Mouse (Mus musculus) brain, embryonic 14.5 days (tissue): Measurements from ENCODE around the gene Gm20425. TPM values are rescaled to one million over a fixed set of nuclear protein-coding genes. Genes with fewer than 3 reads are reported as not detected.
"Not testable (repeated sequence)": the region's sequence is repeated elsewhere in the genome, so short reads cannot be mapped to it uniquely, and the experiment has no call there.

Experiments
- DNase-seq: peaks from one replicate; pipeline ENCODE4 v3.0.0-alpha.2; 2011; ENCODE audit warnings: low read depth
- CTCF ChIP-seq: fragments of 200-500 bp; IDR thresholded peaks from 2 replicates; pipeline ENCODE4 v1.5.1; 2012; ENCODE audit warnings: inconsistent platforms, mild to moderate bottlenecking, moderate library complexity, borderline replicate concordance; ENCODE audit not compliant: insufficient read depth, insufficient read length; ENCODE audit errors: extremely low read depth
- POLR2A ChIP-seq: fragments of 200-500 bp; IDR thresholded peaks from 2 replicates; pipeline ENCODE4 v1.6.1; 2012; ENCODE audit warnings: mild to moderate bottlenecking, inconsistent platforms, borderline replicate concordance; ENCODE audit not compliant: poor library complexity, insufficient read depth, insufficient read length, severe bottlenecking; ENCODE audit errors: extremely low read depth
- polyA plus RNA-seq: library from polyadenylated mRNA; depleted of rRNA; stranded (reverse); fragments of >200 nt; gene quantifications from 2 replicates; pipeline ENCODE4 v1.2.3, GENCODE M21; 2012

The Gm20425 gene
- polyA plus RNA-seq, 1 experiment: not detected

- peak; percentile 92 for DNase-seq
- TF ChIP-seq CTCF: no peak
- TF ChIP-seq POLR2A: no peak
Observed at GRCm38 (mm10) chr9:103180807-103181565, 49.1 kb downstream of the Gm20425 start.

GRCm38 (mm10) chr9:103180303-103180702, 49.8 kb downstream of the Gm20425 start:
- peak; percentile 38 for DNase-seq
- no peak for TF ChIP-seq CTCF
- TF ChIP-seq POLR2A: no peak

- no peak for TF ChIP-seq POLR2A
- TF ChIP-seq CTCF: no peak
- DNase-seq: no peak
Observed at GRCm38 (mm10) chr9:103175692-103176091, 54.4 kb downstream of the Gm20425 start.

GRCm38 (mm10) chr9:103174771-103175519, 55.2 kb downstream of the Gm20425 start:
- no peak for DNase-seq
- peak; percentile 51; the same call in 1 of the 2 replicates for TF ChIP-seq CTCF
- TF ChIP-seq POLR2A: no peak

- no peak for DNase-seq
- no peak for TF ChIP-seq POLR2A
- TF ChIP-seq CTCF: no peak
Observed at GRCm38 (mm10) chr9:103168771-103169170, 61.3 kb downstream of the Gm20425 start.

- TF ChIP-seq POLR2A (no peak), CTCF (no peak)
- peak; percentile 39 for DNase-seq
Observed at GRCm38 (mm10) chr9:103168046-103168445, 62.1 kb downstream of the Gm20425 start.

- TF ChIP-seq POLR2A (no peak), CTCF (no peak)
- no peak for DNase-seq
Observed at GRCm38 (mm10) chr9:103163806-103164205, 66.3 kb downstream of the Gm20425 start.

- not testable (repeated sequence) for DNase-seq
Observed at GRCm38 (mm10) chr9:103155158-103155557, 74.9 kb downstream of the Gm20425 start.

GRCm38 (mm10) chr9:103154568-103154967, 75.5 kb downstream of the Gm20425 start:
- TF ChIP-seq CTCF (no peak), POLR2A (no peak)

GRCm38 (mm10) chr9:103153286-103153685, 76.8 kb downstream of the Gm20425 start:
- TF ChIP-seq POLR2A (no peak), CTCF (no peak)
- peak; percentile 65 for DNase-seq

More at GRCm38 (mm10) chr9:103154568-103154967, 75.5 kb downstream of the Gm20425 start:
- DNase-seq: no peak

GRCm38 (mm10) chr9:103149074-103149799, 80.9 kb downstream of the Gm20425 start:
- TF ChIP-seq CTCF: no peak
- no peak for TF ChIP-seq POLR2A
- no peak for DNase-seq

- TF ChIP-seq CTCF (no peak), POLR2A (no peak)
- no peak for DNase-seq
Observed at GRCm38 (mm10) chr9:103147103-103147502, 83.0 kb downstream of the Gm20425 start.

- DNase-seq: peak; percentile 94
- TF ChIP-seq POLR2A: no peak
- TF ChIP-seq CTCF: no peak
Observed at GRCm38 (mm10) chr9:103146703-103147102, 83.4 kb downstream of the Gm20425 start.
